Mouse (Mus musculus) layer of hippocampus, adult 9-11 months (tissue): ENCODE results near the gene 1110004F10Rik.
A peak's percentile ranks its signal among the peaks of the same experiment; 100 is the strongest.

ENCODE experiments used
- DNase-seq: peaks from one replicate; pipeline ENCODE4 v3.0.0; 2022

1110004F10Rik gene

DNA sequence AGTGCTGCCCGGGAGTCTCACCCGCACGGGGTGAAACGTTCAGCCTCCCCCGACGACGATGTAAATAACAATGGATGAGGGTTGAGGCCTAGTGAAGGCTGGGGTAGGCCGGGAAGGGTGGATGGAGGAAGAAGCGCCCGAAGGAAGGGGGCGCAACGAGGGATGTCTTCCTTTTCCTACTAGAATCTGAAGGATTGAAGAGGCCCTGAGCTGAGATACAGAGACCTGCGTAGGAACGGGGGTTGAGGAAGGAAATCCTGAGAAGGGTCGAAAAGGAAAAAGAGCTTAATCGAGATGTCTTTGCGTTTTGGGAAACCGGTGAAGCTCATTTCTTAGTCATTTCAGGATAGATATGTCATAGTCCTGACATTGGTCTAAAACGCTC is 54.3 kb downstream of the 1110004F10Rik start:
- no peak for DNase-seq

DNA sequence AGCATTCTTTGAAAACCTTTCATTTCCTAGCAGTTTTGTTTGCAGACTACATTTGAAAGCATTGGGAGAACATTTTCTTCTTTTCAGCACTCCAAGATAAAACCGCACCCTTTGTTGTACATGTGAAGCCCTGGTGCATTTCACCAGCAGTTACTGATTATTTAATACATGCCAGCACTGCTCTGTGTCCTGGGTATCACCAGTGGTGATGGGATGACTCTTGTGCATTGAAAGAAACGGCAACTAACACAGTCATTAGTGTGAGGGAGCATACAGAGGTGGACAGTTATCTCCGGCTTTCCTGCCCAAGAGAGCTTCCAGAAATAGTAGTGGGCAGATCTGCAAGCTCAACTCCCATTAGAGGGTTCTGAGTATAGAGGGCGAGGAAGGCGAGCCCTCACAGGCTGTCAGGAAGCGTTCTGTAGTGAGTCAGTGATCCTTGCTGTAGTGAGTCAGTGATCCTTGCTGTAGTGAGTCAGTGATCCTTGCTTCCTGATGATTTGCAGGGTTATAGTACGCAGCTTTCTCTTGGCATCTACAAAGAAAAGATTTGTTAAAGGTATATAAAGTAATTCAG is 60.8 kb downstream of the 1110004F10Rik start:
- no peak for DNase-seq

DNA sequence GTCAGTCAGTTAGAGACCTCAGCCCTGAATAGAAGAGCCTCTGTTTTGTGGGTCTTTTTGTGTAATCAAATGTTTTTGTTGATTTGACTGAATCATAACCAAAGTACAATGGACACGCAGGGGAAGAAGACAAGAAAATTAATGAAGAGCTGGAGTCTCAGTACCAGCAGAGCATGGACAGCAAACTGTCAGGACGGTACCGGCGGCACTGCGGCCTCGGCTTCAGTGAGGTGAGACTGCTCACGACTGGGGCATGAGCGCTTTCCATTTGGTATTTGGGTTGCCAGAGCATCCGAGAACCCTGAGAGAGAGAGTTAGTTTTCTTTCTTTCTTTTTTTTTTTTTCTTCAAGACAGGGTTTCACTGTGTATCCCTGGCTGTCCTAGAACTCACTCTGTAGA is 63.9 kb downstream of the 1110004F10Rik start:
- DNase-seq: no peak

DNA sequence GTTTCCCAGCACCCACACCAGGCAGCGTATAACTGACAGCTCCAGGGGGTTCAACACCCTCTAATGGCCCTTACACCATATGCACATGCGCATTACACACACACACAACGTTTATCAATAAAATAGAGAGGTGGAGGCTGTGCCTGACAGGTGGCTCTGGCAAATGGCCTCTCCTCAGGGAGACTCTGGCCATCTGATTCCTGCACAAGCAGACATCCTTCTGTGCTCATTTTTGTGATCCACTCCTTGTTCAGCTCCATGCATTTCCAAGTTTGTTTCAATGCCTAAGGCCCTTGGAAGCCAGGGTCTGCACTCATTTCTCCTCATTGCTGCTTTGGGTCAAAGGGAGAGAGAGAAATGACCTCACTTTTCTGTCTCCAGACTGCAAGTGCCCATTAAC is 71.5 kb downstream of the 1110004F10Rik start:
- no peak for DNase-seq

DNA sequence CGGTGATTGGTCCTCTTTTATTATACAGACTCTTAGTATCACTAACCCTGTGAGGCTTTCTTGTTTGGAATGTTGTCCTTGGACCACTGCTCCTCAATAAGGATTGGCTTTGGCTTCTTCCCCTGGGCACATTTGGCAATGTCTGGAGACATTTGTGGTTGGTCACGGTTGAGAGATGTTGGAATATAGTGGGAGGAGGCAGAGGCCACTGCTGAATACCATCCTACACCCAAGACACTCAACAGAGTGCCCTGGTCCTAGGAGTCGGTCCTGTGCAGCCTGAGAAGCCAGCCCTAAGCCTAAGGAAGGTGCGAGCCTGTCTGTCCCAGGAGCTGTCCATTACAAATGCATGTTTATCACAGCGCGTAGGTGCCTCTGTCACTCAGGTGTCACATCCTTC is 72.3 kb downstream of the 1110004F10Rik start:
- DNase-seq: no peak

DNA sequence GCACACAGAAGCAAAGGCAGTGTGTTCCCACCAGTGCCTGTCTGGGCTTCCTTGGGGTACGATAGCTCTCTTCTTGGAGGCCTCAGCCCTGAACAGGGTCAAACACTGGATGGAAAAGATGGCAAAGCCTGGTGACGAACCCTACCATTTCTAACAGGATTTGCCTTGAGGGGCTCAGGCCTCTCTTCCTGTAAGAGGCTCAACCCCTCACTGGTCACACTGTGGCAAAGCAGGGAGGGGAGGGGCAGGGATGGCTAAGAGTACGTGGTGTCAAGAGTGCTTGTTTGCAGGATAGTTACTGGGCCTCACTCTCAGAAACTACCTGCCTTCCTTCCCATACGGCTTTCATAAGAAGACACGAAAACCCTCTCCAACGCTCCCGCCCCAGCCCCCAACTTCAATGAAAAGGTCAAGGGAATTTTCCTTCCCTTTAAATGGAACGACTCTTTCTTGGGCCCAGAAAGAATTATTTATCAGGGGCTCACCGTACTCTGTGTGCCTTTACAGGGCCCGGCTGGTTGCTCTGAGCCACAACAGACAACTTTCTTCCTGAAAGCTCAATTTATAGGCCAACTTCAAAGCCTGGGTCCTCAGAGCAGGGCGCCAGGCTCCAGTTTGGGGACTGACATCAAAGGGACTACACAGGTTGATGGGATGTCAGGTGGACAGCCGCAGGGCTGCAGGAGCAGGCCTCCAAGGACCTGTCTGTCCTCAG is 76.2 kb downstream of the 1110004F10Rik start:
- DNase-seq: no peak

DNA sequence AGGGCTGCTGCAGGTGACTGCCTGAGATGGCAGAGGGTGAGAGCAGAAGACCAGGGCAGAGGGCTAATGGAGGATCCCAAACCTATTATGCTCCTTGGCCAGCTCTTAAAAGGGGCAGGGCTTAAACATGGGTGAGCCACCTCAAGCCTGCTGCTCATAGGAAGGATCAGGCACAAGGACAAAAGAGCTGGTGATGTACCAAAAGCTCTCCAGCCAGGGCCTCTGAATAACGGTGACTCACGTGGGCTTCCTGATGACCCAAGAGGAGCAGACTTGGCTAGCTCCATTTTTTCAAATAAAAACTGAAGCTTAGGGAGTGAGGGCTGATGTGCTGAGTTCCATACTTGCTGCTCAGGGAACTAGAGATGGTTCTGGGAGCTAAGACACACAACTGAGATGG is 76.8 kb downstream of the 1110004F10Rik start:
- no peak for DNase-seq

DNA sequence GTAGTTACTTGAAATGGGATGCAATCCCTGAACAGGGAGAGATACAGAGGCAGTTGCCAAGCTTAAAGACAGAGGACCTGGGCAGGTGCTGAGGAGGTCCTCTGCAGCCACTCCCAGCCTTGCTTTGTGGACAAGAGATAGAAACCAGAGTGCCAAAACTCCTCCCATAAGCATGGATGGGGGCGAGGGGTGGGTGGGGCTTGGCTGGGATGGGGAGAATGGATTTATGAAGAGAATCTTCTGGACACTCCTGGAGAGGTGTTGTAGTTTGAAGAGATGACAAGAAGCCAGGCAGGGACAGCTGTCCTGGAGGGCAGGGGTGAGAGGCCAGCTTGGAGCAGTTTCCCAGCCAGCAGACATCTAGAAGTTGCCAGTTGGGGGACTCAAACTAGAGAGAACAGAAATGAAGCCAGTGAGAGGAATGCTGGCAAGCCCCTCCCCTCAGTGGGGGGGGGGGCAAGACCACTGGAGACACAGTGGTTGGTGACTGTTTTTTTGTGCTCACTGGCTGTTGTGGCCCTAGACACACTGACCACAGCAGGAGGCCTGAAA is 80.2 kb downstream of the 1110004F10Rik start:
- DNase-seq: no peak

DNA sequence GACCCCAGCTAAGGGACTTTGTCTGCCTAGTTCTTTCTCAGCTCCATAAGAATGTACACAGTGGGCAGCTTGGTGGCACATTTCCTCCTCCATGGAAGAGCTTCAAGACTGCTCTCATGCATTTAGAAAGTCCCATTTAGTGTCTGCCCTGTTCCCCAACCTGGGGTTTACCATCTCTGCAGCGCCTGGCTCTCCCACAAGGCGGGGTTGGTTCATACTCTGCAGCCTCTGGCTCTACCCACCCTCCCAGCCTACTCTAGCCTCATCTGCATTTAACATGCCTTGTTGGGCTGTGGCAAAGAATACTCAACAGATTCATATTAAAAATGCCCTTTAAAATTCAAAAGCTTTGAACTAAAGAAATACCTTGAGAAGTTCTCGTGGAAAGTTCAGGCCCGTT is 81.5 kb downstream of the 1110004F10Rik start:
- no peak for DNase-seq

DNA sequence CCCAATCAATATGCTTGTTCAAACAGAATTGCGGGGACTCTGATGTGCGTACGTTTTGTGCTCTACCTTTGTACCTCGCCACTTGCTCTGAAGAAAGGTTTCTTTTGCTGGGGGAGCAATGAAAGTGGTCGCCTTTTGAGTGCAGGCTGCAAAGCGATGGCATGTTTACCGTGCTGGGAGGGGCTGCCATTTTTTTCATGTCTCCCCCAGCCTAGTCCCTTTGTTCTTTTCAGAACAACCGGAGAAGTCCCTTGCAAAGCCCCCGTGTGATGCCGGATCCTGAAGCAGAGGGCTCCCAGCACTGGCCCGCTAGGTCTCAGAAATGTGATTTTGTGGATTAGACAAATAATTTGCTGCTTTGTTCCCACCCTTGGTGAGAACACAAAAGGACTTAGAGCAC is 82.0 kb downstream of the 1110004F10Rik start:
- DNase-seq: no peak

DNA sequence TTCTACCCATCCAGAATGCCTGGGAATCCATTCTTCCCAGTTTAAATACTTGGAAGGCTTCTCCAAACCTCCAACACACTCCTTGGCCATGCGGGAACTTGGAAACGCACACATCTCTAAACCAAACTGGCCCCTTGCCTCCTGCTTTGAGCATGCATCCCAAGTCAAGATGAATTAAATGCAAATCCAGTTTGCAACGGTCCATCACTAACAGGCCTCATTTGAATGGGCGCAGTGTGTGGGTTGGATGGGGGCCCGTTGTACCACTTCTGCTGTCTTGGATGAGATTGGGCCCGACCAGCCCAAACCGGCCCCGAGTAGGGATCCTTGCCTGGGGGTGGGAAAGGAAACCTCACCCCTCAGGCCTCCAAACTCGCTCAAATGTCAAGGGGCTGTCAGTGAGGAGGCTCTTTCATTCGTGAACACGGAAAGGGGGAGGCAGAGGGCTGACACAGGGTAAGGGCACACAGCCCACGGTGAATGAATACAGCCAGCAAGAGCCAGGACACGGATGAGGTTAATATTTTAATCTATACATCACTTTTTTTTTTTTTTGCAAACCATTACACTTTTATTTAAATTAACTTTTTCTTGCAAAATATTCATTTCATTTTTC is 83.9 kb downstream of the 1110004F10Rik start:
- DNase-seq: no peak

DNA sequence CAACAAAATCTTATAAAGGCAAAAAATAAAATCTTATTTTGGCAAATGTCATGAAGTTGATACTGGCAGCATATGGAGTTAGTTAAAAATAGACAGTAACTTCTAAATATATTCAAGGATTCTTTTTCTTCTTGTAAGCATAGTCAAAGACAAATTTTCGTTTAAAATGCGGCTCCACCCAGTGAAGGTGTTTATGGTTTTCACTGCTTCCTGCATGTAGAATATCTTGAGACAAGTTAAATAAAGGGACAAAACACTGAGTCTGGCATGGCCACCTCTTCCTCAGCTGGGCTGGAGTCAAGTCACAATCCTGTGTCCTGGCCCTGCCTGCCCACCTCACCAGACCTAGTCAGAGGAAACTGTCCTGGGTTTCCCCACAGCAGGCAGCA is 84.4 kb downstream of the 1110004F10Rik start:
- no peak for DNase-seq

DNA sequence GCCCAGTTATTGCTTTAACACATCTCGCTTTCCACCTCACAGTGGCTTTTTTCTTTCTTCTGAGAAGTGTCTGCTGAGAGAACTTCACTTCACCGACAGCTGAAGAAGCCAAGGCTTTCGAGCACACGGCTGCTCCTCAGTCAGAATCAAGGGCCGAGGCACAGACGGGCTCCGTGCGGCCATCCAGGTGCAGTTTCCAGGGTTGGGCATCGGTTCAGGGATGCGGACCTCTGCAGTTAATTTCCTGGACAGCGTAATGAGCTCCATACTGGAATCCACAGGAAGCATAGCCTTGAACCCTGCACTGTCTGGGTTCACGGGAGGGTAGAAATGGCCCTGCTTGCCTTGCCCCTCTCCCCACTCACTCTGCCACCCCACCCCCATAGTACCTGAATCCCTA is 84.9 kb downstream of the 1110004F10Rik start:
- DNase-seq: no peak

DNA sequence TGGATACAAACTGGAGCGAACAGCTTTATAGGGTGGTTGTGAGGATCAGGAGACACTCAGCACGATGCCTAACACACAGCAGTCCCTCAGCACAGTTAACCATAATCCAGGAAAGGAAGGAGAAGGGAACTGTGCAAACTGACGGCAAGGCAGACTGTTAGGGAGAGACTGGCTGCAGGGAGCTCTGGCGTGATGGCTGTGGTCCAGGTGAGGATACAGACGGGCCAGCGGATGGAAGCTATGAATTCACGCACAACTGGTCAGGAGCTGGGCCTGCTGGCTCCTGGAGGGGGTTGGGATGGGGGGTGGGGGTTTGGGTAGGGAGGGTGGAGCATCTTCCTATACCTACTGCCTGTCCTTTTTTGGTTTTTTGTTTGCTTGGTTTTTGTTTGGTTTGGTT is 86.5 kb downstream of the 1110004F10Rik start:
- no peak for DNase-seq

DNA sequence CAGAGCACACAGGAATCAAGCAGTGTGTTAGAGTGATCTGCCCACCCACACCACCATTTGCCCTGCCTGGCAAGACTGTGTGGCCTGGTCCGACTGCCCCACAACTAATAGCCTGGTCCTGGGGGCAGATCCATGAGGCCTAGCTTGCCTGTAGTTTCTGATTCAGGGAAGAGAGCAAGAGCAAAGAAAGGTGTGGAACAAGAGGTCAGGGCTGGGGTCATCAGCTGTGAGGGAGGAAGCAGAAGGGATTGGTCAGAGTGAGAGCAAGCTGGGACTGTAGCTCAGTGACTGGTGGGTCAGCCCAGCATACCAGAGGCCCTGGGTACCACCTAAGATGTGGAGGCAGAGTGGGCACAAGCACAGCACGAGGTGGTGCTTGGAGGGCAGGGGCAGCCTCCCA is 87.9 kb downstream of the 1110004F10Rik start:
- DNase-seq: no peak

DNA sequence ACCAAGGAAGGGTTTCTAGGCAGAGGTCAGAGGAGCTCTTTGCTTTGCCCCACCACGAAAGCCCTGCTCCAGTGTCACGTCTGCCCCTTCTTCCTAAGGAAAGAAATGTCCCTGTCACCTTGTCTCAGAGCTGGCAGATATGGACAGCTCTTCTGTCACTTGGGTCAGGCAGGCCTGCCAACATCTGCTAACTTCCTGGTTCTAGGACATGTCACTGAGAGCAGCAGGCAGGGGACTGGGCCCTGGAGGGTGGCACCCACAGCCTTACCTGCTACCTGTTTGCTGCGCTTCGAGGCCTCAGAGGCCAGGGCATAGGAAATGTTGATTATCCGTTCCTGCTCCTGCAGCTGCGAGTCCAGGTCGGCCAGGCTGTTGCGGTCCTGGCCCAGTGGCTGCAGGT is 89.1 kb downstream of the 1110004F10Rik start:
- DNase-seq: no peak

DNA sequence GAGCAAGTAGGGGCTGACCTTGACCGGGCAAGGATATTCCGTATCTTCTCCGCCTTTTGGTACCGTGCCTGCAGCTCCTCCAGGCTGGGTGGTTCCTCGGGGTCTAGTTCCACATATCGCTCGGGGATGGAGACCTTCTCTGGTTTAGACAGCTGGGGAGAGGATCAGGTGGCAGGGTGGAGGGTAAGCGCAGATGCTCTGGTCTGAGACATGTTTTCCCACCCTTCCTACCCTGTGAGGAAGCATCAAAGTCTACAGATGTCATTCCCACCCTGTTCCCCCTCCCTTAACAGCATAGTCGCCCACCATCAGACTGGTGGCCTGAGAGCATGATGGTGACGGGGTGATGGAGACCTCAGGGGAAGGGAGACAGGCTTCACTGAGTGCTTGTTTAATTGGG is 90.2 kb downstream of the 1110004F10Rik start:
- no peak for DNase-seq

DNA sequence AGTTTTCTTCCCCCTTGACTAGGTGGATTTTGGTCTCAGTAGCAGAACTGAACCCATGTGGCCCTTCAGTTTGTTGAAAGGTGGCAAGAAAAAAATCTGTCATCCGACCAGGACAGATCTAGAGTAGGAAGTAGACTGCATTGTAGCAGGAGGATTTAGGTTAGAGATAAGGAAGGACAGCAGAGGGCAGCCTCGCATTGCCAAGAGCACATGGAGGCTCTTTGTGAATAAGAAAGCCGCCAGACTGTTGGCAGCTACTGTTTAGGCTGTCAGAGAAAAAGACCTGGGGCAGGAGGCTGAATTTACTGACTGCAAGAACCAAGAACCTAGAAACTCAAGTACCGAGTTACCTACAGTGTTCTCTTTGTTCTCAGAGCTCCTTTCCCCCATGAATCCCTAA is 92.2 kb downstream of the 1110004F10Rik start:
- DNase-seq: no peak

DNA sequence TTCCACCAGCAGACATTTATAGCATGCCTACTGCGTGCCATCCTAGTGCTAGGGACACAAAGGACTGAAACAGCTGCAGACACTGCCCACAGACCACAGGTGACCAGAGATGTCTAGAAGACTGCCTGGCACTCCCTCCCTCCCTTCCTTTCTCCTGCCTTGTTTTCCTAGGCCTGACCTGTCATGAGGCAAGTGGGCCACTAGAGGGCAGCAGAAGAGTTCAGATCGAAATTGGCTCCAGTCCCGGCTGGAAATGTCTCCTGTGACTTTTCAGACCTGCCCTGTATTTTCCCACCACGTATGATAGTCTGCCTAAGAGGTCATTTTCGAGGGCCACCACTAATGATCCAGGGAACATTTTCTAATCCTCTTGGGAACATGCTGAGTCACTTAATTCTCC is 92.9 kb downstream of the 1110004F10Rik start:
- peak; percentile 60 for DNase-seq

DNA sequence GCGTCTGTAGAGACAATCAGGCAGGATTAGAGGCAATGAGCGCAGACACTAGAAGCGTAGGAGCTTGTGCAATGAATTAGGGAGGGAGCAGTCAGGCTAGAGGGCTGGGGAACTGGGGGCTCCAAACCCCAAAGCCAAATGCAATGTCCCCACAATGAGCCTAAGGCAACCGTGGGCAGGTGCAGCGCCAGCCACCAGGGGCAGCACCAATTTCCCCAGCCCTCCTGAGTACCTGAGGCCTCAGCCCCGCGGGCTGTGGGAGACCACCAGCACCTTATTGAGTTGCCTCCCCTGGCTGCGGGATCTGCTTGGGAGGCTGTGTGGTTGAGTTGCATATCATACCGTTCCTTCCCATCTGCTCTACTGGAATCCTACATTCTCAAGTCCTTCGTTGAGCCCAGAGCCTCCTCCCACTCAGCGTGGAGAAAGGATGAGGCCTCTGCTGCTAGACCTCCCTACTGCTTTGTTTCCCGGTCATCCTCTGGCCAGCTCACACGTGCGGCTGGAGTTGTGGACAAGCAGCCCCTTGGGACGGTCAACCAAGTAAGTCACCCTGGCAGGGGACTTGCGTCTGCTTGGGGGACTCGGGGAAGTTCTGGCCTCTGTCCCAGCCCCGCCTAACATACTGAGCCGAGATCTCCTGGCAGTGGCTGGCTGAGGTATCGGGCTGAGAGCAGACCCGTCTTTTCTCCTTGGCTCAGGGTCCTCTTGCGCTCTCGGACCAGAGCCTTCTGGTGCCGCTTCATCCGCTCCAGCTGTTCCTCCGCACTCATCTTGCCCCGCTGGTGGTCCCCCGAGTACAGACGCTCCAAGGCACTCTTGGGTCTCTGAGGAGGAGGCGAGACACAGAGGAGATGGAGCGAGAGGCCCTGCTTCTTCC is 95.5 kb downstream of the 1110004F10Rik start:
- DNase-seq: no peak

DNA sequence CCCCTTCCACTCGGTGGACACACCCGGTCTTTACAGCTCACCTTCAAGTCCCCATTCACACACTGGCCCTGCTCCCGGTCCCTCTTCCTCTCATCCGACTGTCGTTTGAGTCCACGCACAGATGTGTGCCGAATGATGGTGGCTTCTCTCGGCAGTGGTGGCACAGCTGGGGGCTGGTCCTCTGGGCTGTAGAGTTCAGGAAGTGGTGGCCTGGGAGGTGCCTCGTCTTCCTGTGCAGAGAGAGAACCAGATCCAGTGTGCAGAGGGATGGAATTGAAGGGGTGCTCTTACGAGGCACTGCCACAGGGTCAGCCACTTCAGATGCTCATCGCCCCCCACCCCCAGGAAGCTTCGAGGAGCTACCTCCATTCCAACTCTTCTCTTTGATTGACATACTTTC is 98.0 kb downstream of the 1110004F10Rik start:
- DNase-seq: no peak

DNA sequence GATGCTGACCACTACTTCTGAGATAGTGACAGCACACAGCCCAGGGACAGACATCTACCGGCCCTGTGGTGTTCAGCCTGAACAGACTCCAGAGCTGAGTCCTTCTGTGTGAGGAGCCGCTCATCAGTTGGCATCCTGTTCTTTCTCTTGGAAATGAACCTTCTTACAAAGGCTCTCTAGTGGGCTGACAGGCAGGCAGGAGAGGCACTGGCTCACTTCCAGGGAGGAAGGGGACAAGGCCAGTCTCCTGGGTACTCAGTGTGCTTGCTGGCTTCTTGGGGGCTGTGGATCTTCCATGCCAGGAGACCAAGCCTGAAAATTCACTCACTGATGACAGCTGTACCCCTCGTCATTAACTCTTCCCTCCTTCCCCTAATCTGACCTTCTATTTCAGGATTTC is 98.5 kb downstream of the 1110004F10Rik start:
- DNase-seq: no peak

DNA sequence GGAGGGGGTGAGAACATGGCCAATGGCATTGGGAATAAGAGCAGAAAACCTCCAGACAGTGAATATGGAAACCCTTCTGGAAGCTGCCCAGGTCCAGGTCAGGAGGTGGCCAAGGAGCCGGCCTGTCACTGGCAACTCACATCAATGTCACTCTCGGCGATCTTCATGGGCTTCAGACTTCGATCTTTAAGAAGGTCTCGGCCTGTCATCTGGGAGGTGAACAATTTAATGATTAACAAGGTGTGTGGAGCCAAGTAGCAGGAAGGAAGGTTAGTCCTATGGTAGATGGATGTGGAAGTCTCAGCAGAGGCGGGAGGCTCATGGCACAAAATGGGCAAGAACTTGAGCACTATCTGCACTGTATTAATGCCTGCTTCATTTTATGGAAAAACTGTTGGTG is 105.8 kb downstream of the 1110004F10Rik start:
- DNase-seq: no peak
